Mouse (Mus musculus) stomach, postnatal 0 days (tissue): ENCODE measurements around the gene Zfp280d. TPM values are rescaled to one million over a fixed set of nuclear protein-coding genes. Genes with fewer than 3 reads are reported as not detected.
A peak's percentile ranks its signal among the peaks of the same experiment; 100 is the strongest.

ENCODE experiments used
- ATAC-seq: fragments of 200-750 bp; cut with Nextera tagmentation; 2 replicates; pipeline ENCODE4 v1.8.0; 2017; ENCODE audit not compliant: low FRiP score, low TSS enrichment
- DNase-seq: peaks from one replicate; pipeline ENCODE4 v3.0.0-alpha.2; 2016; ENCODE audit warnings: low spot score
- H3K27ac ChIP-seq: fragments of 300-500 bp; sonication (generic); replicated peaks from 2 replicates; pipeline ENCODE4 v1.5.1; 2014; ENCODE audit warnings: mild to moderate bottlenecking, control low read depth
- H3K27me3 ChIP-seq: fragments of 300-500 bp; sonication (generic); 2 replicates; pipeline ENCODE4 v1.6.1; 2014; ENCODE audit warnings: low read length; ENCODE audit not compliant: control insufficient read depth, insufficient read depth
- H3K36me3 ChIP-seq: fragments of 300-500 bp; sonication (generic); 2 replicates; pipeline ENCODE4 v1.6.1; 2014; ENCODE audit warnings: low read length, mixed read lengths; ENCODE audit not compliant: control insufficient read depth, insufficient read depth
- H3K4me1 ChIP-seq: fragments of 300-500 bp; sonication (generic); replicated peaks from 2 replicates; pipeline ENCODE4 v1.6.1; 2014; ENCODE audit warnings: antibody characterized with exemption; ENCODE audit not compliant: control insufficient read depth, insufficient read depth
- H3K4me2 ChIP-seq: fragments of 300-500 bp; sonication (generic); replicated peaks from 2 replicates; pipeline ENCODE4 v1.6.1; 2014; ENCODE audit warnings: low read depth, mild to moderate bottlenecking, control low read depth, moderate library complexity
- H3K4me3 ChIP-seq: fragments of 300-500 bp; sonication (generic); 2 replicates; pipeline ENCODE4 v1.5.1; 2014; ENCODE audit warnings: low read depth, low read length, control low read depth
- H3K9ac ChIP-seq: fragments of 300-500 bp; sonication (generic); 2 replicates; pipeline ENCODE4 v1.6.1; 2014; ENCODE audit warnings: mild to moderate bottlenecking, low read length, control low read depth, mixed read lengths
- H3K9me3 ChIP-seq: fragments of 300-500 bp; sonication (generic); 2 replicates; pipeline ENCODE4 v1.6.1; 2016; ENCODE audit warnings: low read length; ENCODE audit not compliant: control insufficient read depth
- CTCF ChIP-seq: IDR thresholded peaks from 2 replicates; pipeline ENCODE4 v1.5.1; 2016; ENCODE audit warnings: antibody characterized with exemption, low read depth, mild to moderate bottlenecking, moderate library complexity
- EP300 ChIP-seq: optimal IDR thresholded peaks from 2 replicates; pipeline ENCODE3; 2016; ENCODE audit warnings: antibody characterized with exemption
- whole genome bisulfite sequencing: fragments of 180-500 bp; shearing (Covaris S2); extraction: QIAGEN DNeasy Blood & Tissue Kit; methylation state at CpG from one replicate; pipeline ENCODE4 v1.1.7; 2014; 5-methylcytosine and 5-hydroxymethylcytosine counted together
- polyA plus RNA-seq: library from polyadenylated mRNA; unstranded; fragments of >200 nt; fragmentation: Nextera tagmentation; extraction: Ambion mirVana; gene quantifications from 2 replicates; pipeline ENCODE4 v1.2.1, GENCODE M21; 2015

The Zfp280d gene
- 11.4 and 12.0 TPM in 2 replicates for polyA plus RNA-seq

GRCm38 (mm10) chr9:72274677-72275076 is at the start of gene Zfp280d:
Gene Zfp280d (plus strand): TSS chr9:72274860.
- Histone ChIP-seq H3K4me1 (no peaks in the 10 kb centered on the region; the same call in 1 of the 2 replicates), H3K27me3 (no peaks in the 10 kb centered on the region), H3K36me3 (no peaks in the 10 kb centered on the region), H3K4me3 (peak within 1 kb of the TSS; percentile 62), H3K9ac (peak within 1 kb of the TSS; percentile 92), H3K9me3 (no peaks in the 10 kb centered on the region), H3K27ac (peak within 1 kb of the TSS; percentile 99), H3K4me2 (peak within 1 kb of the TSS; percentile 67)
- DNase-seq (peak; percentile 94), ATAC-seq (peak; percentile 99)
- under 1% methylated on average over 44 of the region's 57 CpGs for WGBS
- TF ChIP-seq CTCF (no peak), EP300 (no peak)

GRCm38 (mm10) chr9:72226536-72226935 is 48.1 kb upstream of the Zfp280d start:
- no peak for TF ChIP-seq CTCF
- no peak for TF ChIP-seq EP300
- Histone ChIP-seq H3K27ac (no peak overlapping the region), H3K4me1 (no peaks in the 10 kb centered on the region), H3K9me3 (no peaks in the 10 kb centered on the region), H3K9ac (no peak overlapping the region), H3K4me3 (no peak overlapping the region), H3K4me2 (0 out of 2 replicates have a peak overlapping the region, but pooled peaks have one; percentile 5), H3K36me3 (no peaks in the 10 kb centered on the region), H3K27me3 (no peaks in the 10 kb centered on the region)
- 33% methylated on average over 6 of the region's 6 CpGs for WGBS
- no peak for DNase-seq
- no peak for ATAC-seq

GRCm38 (mm10) chr9:72252656-72253055 is 22.0 kb upstream of the Zfp280d start:
- Histone ChIP-seq H3K36me3 (no peaks in the 10 kb centered on the region), H3K4me2 (no peak overlapping the region), H3K9ac (no peak overlapping the region), H3K9me3 (no peaks in the 10 kb centered on the region), H3K4me1 (no peaks in the 10 kb centered on the region), H3K4me3 (no peak overlapping the region), H3K27ac (no peak overlapping the region), H3K27me3 (no peaks in the 10 kb centered on the region)
- no peak for ATAC-seq
- WGBS, result 83% methylated on average over 1 of the region's 1 CpGs
- DNase-seq, result no peak
- TF ChIP-seq CTCF (no peak), EP300 (no peak)

- Histone ChIP-seq H3K4me2 (no peak overlapping the region), H3K9me3 (no peaks in the 10 kb centered on the region), H3K36me3 (no peaks in the 10 kb centered on the region), H3K4me3 (no peak overlapping the region), H3K9ac (no peak overlapping the region), H3K4me1 (no peaks in the 10 kb centered on the region), H3K27ac (no peak overlapping the region), H3K27me3 (no peaks in the 10 kb centered on the region)
- no peak for DNase-seq
- TF ChIP-seq CTCF (no peak), EP300 (no peak)
- ATAC-seq, result no peak
- WGBS, result 68% methylated on average over 1 of the region's 1 CpGs
Measured at GRCm38 (mm10) chr9:72255227-72255626, 19.4 kb upstream of the Zfp280d start.

GRCm38 (mm10) chr9:72256646-72257045 is 18.0 kb upstream of the Zfp280d start:
- Histone ChIP-seq H3K27ac (no peak overlapping the region), H3K9me3 (no peaks in the 10 kb centered on the region), H3K4me3 (no peak overlapping the region), H3K4me1 (no peaks in the 10 kb centered on the region), H3K4me2 (no peak overlapping the region), H3K36me3 (no peaks in the 10 kb centered on the region), H3K27me3 (no peaks in the 10 kb centered on the region), H3K9ac (no peak overlapping the region)
- no peak for DNase-seq
- no peak for ATAC-seq
- TF ChIP-seq EP300 (no peak), CTCF (no peak)
- WGBS, result 55% methylated on average over 3 of the region's 3 CpGs

- no peak overlapping the region for H3K9ac ChIP-seq
- 28% methylated on average over 7 of the region's 7 CpGs for WGBS
- DNase-seq (peak; percentile 69), ATAC-seq (peak; percentile 92)
- no peak overlapping the region for H3K27ac ChIP-seq
- no peak for TF ChIP-seq EP300
- peak; percentile 66 for TF ChIP-seq CTCF
- H3K4me1 ChIP-seq, result no peaks in the 10 kb centered on the region
- no peaks in the 10 kb centered on the region for H3K36me3 ChIP-seq
- H3K4me2 ChIP-seq, result no peak overlapping the region
- no peak overlapping the region for H3K4me3 ChIP-seq
- no peaks in the 10 kb centered on the region for H3K9me3 ChIP-seq
- H3K27me3 ChIP-seq, result no peaks in the 10 kb centered on the region
Measured at GRCm38 (mm10) chr9:72260337-72260736, 14.3 kb upstream of the Zfp280d start.
